Comparison of ENCODE assay signal across 30 mouse cellular contexts in genomic region chr6:29539502-29539901, GRCm38 (mm10). TPM values are rescaled to one million over a fixed set of nuclear protein-coding genes. Genes with fewer than 3 reads are reported as not detected.
DNase-seq lines count a peak whose midpoint lies in the region; ATAC-seq and TF ChIP-seq lines count a peak whose summit lies in the region.
"Had no signal": no experiment of that assay in that cellular context is flagged by ENCODE, and none has a peak within 500 bp of the region (broad histone marks: within the 10 kb centered on the region; RNA-seq: fewer than 3 reads in every experiment).

No protein-coding gene starts in this region.

- H3K9me3 ChIP-seq in embryonic facial prominence, embryonic 14.5 days (ENCODE audit: control insufficient read depth, low read length) = no peaks in the 10 kb centered on the region
- no peaks in the 10 kb centered on the region for H3K9me3 ChIP-seq in embryonic facial prominence, embryonic 10.5 days
- no peaks in the 10 kb centered on the region for H3K9me3 ChIP-seq in hindbrain, embryonic 14.5 days (ENCODE audit: control insufficient read depth, low read length)
- H3K9me3 ChIP-seq: embryonic facial prominence, embryonic 12.5 days; embryonic facial prominence, embryonic 15.5 days; forebrain, embryonic 10.5 days; forebrain, embryonic 12.5 days; G1E had no signal

- H3ac ChIP-seq in C2C12 (ENCODE audit: control insufficient read depth, insufficient read length, low read depth) = no peak overlapping the region

- H3K4me1 ChIP-seq in embryonic facial prominence, embryonic 14.5 days (ENCODE audit: control insufficient read depth, insufficient read depth, low read length) = no peaks in the 10 kb centered on the region
- no peaks in the 10 kb centered on the region for H3K4me1 ChIP-seq in embryonic facial prominence, embryonic 10.5 days
- no peaks in the 10 kb centered on the region for H3K4me1 ChIP-seq in hindbrain, embryonic 14.5 days (replicated peaks; ENCODE audit: control insufficient read depth, insufficient read depth, low read length)
- H3K4me1 ChIP-seq: embryonic facial prominence, embryonic 12.5 days; embryonic facial prominence, embryonic 15.5 days; forebrain, embryonic 10.5 days; forebrain, embryonic 12.5 days had no signal

- H3K36me3 ChIP-seq in embryonic facial prominence, embryonic 14.5 days (ENCODE audit: control insufficient read depth, insufficient read depth, low read length) = peaks cover 54% of the 10 kb centered on the region
- peaks cover 72% of the 10 kb centered on the region for H3K36me3 ChIP-seq in embryonic facial prominence, embryonic 10.5 days (replicated peaks)
- H3K36me3 ChIP-seq in C2C12 (ENCODE audit: control insufficient read depth, insufficient read depth) = peaks cover 37% of the 10 kb centered on the region
- H3K36me3 ChIP-seq in hindbrain, embryonic 14.5 days (replicated peaks; ENCODE audit: control insufficient read depth, insufficient read depth) = peaks cover 51% of the 10 kb centered on the region

- no peak overlapping the region for H3K4me3 ChIP-seq in embryonic facial prominence, embryonic 14.5 days (ENCODE audit: low read depth, low read length)
- no peak overlapping the region for H3K4me3 ChIP-seq in embryonic facial prominence, embryonic 10.5 days
- no peak overlapping the region for H3K4me3 ChIP-seq in C2C12 (ENCODE audit: insufficient read depth, poor library complexity, severe bottlenecking)
- H3K4me3 ChIP-seq in hindbrain, embryonic 14.5 days (replicated peaks; ENCODE audit: low read length) = no peak overlapping the region
- H3K4me3 ChIP-seq: embryonic facial prominence, embryonic 12.5 days; embryonic facial prominence, embryonic 15.5 days; erythroblast, embryonic 14.5 days; forebrain, embryonic 10.5 days; forebrain, embryonic 12.5 days had no signal

- no peak for ATAC-seq in embryonic facial prominence, embryonic 14.5 days (ENCODE audit: low read depth)
- ATAC-seq in hindbrain, embryonic 14.5 days (ENCODE audit: low FRiP score) = no peak
- ATAC-seq: activated CD4-positive, CD25-positive, alpha-beta regulatory T cell, adult 4 months; forebrain, embryonic 14.5 days; forebrain, embryonic 16.5 days; Patski had no signal

- 75% methylated on average over 8 of the region's 8 CpGs for WGBS in embryonic facial prominence, embryonic 14.5 days
- WGBS in embryonic facial prominence, embryonic 10.5 days = 93% methylated on average over 8 of the region's 8 CpGs
- 93% methylated on average over 8 of the region's 8 CpGs for WGBS in hindbrain, embryonic 14.5 days

- TF ChIP-seq CTCF in C2C12 (IDR thresholded peaks at IDR 0.05; ENCODE audit: control insufficient read depth, insufficient read depth, insufficient read length) = no peak

- peak; percentile 32 for DNase-seq in embryonic facial prominence, embryonic 14.5 days (ENCODE audit: low spot score)
- no peak for DNase-seq in embryonic facial prominence, embryonic 10.5 days (ENCODE audit: low spot score)
- peak; percentile 33 for DNase-seq in brain, adult 2 months (ENCODE audit: low read depth, low spot score)
- DNase-seq in retina, embryonic 14.5 days (ENCODE audit: low spot score) = peak; percentile 7
- no peak for DNase-seq in kidney, postnatal 25 days
- DNase-seq in left cerebral cortex, adult 8-10 months (ENCODE audit: low spot score in 2 of 2) = no peak
- DNase-seq in hindbrain, embryonic 14.5 days (ENCODE audit: low spot score) = no peak
- DNase-seq: adrenal gland, adult 8-10 months; adrenal gland, postnatal 14 days; adrenal gland, postnatal 36 days; B cell, adult 2 months; cerebellum, adult 11 months; cerebellum, adult 18-20 months; cerebellum, adult 8-10 months; cerebellum, adult 9-11 months; cerebellum, postnatal 14 days; cerebellum, postnatal 36 days; embryo, embryonic 11 days had no signal

- H3K27ac ChIP-seq in embryonic facial prominence, embryonic 14.5 days (replicated peaks; ENCODE audit: low read depth, low read length) = no peak overlapping the region
- H3K27ac ChIP-seq in embryonic facial prominence, embryonic 10.5 days (replicated peaks) = no peak overlapping the region
- H3K27ac ChIP-seq in hindbrain, embryonic 14.5 days = no peak overlapping the region
- H3K27ac ChIP-seq: embryonic facial prominence, embryonic 12.5 days; embryonic facial prominence, embryonic 15.5 days; forebrain, embryonic 10.5 days; forebrain, embryonic 12.5 days had no signal

- no peaks in the 10 kb centered on the region for H3K27me3 ChIP-seq in embryonic facial prominence, embryonic 14.5 days (replicated peaks; ENCODE audit: control insufficient read depth, insufficient read depth, low read length)
- no peaks in the 10 kb centered on the region for H3K27me3 ChIP-seq in embryonic facial prominence, embryonic 10.5 days (replicated peaks; ENCODE audit: low read depth, poor library complexity, severe bottlenecking)
- H3K27me3 ChIP-seq in C2C12 (ENCODE audit: control insufficient read depth, insufficient read depth, insufficient read length) = no peaks in the 10 kb centered on the region
- H3K27me3 ChIP-seq in hindbrain, embryonic 14.5 days (ENCODE audit: control insufficient read depth, insufficient read depth, low read length) = no peaks in the 10 kb centered on the region
- H3K27me3 ChIP-seq: embryonic facial prominence, embryonic 12.5 days; embryonic facial prominence, embryonic 15.5 days; forebrain, embryonic 12.5 days; Patski had no signal

- H3K79me2 ChIP-seq in C2C12 (ENCODE audit: control insufficient read depth, insufficient read depth) = no peaks in the 10 kb centered on the region

- no peak overlapping the region for H3K4me2 ChIP-seq in embryonic facial prominence, embryonic 14.5 days (ENCODE audit: low read depth, low read length)
- H3K4me2 ChIP-seq in hindbrain, embryonic 14.5 days (replicated peaks) = no peak overlapping the region
- H3K4me2 ChIP-seq: embryonic facial prominence, embryonic 12.5 days; embryonic facial prominence, embryonic 15.5 days; forebrain, embryonic 12.5 days had no signal

- no peaks in the 10 kb centered on the region for H3K79me3 ChIP-seq in C2C12 (ENCODE audit: low read depth)

- no peak overlapping the region for H3K9ac ChIP-seq in embryonic facial prominence, embryonic 14.5 days (ENCODE audit: low read depth, low read length)
- no peak overlapping the region for H3K9ac ChIP-seq in hindbrain, embryonic 14.5 days
- H3K9ac ChIP-seq: embryonic facial prominence, embryonic 12.5 days; embryonic facial prominence, embryonic 15.5 days; forebrain, embryonic 12.5 days had no signal

TF ChIP-seq in C2C12, 6 proteins besides CTCF, POLR2A, EP300 and RAD21:
- TF ChIP-seq CEBPB (IDR thresholded peaks at IDR 0.05; ENCODE audit: low read depth) (no peak), MYOD1 (IDR thresholded peaks at IDR 0.05; ENCODE audit: control insufficient read depth, insufficient read length, low read depth) (peak; percentile 83)

RNA-seq across cellular contexts. Expression of gene Irf5, which starts 13.1 kb away (rescaled TPM):
- 5.2 and 5.9 TPM in 2 replicates for polyA plus RNA-seq in embryonic facial prominence, embryonic 14.5 days (2014; fragmentation: Nextera tagmentation; extraction: Ambion mirVana)
- polyA plus RNA-seq in embryonic facial prominence, embryonic 10.5 days (2016; fragmentation: Nextera tagmentation; extraction: Ambion mirVana) = 2.3 and 2.7 TPM in 2 replicates
- polyA plus RNA-seq in C2C12 (2012; fragmentation: generic; extraction: Trizol) = 7.6 TPM
- 10 to 100 TPM in 1 of 4 experiments, 1 to 10 TPM in 3; 4.7 to 10.3 (median 6.5) TPM for total RNA-seq in left cerebral cortex, adult 8-10 months (2022)
- 1.5 and 1.7 TPM in 2 replicates for polyA plus RNA-seq in hindbrain, embryonic 14.5 days (2014; fragmentation: Nextera tagmentation; extraction: Ambion mirVana)

RNA-seq across cellular contexts. Expression of gene Kcp, which starts 31.8 kb away (rescaled TPM):
- polyA plus RNA-seq in embryonic facial prominence, embryonic 14.5 days (2014; fragmentation: Nextera tagmentation; extraction: Ambion mirVana) = 18.5 and 23.7 TPM in 2 replicates
- polyA plus RNA-seq in embryonic facial prominence, embryonic 10.5 days (2016; fragmentation: Nextera tagmentation; extraction: Ambion mirVana) = 18.5 and 21.2 TPM in 2 replicates
- polyA plus RNA-seq in C2C12 (2012; fragmentation: generic; extraction: Trizol) = 0.18 TPM
- 1 to 10 TPM in 3 of 4 experiments, under 1 TPM in 1; 0.78 to 1.2 (median 1.1) TPM for total RNA-seq in left cerebral cortex, adult 8-10 months (2022)
- 16.3 and 19.9 TPM in 2 replicates for polyA plus RNA-seq in hindbrain, embryonic 14.5 days (2014; fragmentation: Nextera tagmentation; extraction: Ambion mirVana)
- total RNA-seq: common myeloid progenitor, adult 5-6 weeks had no signal

Comparison
In these comparisons a context has a peak if more than half of its experiments do, and no peak if none do; other contexts are left out.
1. DNase-seq: peak in embryonic facial prominence, embryonic 14.5 days (single experiment), brain, adult 2 months (single experiment) and retina, embryonic 14.5 days (single experiment); none in embryonic facial prominence, embryonic 10.5 days (single experiment), kidney, postnatal 25 days (0 of 2), left cerebral cortex, adult 8-10 months (0 of 2) and hindbrain, embryonic 14.5 days (single experiment).
2. RNA of gene Kcp, which starts 31.8 kb away (polyA plus RNA-seq): 18.5 to 21.2 TPM in embryonic facial prominence, embryonic 10.5 days, 16.3 to 19.9 TPM in hindbrain, embryonic 14.5 days and 18.5 to 23.7 TPM in embryonic facial prominence, embryonic 14.5 days; 0.18 TPM in C2C12 (single experiment); every median in the first group is over 10 times any median in the second.